Mouse (Mus musculus) gastrocnemius, adult 18-20 months (tissue): ENCODE data around the gene Gm49027. TPM values are rescaled to one million over a fixed set of nuclear protein-coding genes. Genes with fewer than 3 reads are reported as not detected.
A peak's percentile ranks its signal among the peaks of the same experiment; 100 is the strongest.

Experiments used
- DNase-seq: peaks from one replicate; pipeline ENCODE4 v3.0.0; 2021; ENCODE audit warnings: low spot score
- microRNA-seq: library from miRNA; unstranded; fragments of <30 nt; microRNA quantifications from one replicate; pipeline ENCODE4 v1.2.0, GENCODE M21; 2021
- total RNA-seq, 2 experiments: library from RNA; stranded (reverse); gene quantifications; 2 replicates each; pipeline ENCODE4 v1.2.3; 2021

Gene Gm49027
- total RNA-seq, 2 experiments from 2014 or later, result 0.43 TPM; not detected in 1

DNA sequence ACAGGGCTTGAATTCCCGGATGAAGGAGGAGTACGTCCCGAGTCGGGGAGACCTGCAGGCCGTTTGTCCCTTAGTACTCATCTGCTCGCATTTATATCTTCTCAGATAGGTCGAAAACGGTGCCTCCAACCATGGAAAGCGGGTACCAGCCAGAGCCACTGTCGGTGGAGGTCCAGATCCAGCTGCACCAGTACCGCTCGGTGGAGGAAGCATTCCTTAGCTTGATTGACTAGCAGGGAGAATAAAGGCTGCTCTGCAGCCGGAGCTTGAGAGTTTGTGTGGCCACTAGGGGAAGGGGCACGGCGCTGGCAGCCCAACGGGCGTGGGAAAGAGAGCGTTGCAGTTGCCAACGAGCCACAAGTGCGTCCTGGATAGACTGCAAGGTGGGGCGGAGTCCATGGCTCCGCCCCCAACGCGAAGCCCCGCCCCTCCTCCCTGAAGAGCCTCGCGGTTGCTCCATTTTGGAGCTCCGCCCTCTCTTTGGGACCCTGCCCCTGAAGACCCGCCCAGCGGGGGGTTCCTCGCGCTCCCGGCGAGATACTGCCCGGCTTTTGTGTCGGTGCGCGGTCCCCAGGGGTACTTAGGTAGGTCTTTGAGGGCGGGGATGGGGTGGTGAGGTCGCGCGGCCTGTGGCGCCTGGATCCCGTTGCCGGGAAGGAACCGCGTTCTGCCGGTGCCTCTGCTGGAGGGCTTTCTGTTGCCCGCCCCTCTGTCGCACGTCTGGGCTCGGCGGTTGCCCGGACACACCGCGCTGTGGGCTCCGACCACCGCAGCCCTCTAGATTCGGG, 17.2 kb downstream of the Gm49027 start:
- peak; percentile 71 for DNase-seq

- no peak for DNase-seq
These were observed 23.3 kb downstream of the Gm49027 start for GRCm38 (mm10) chr5:123501973-123502372.

DNA sequence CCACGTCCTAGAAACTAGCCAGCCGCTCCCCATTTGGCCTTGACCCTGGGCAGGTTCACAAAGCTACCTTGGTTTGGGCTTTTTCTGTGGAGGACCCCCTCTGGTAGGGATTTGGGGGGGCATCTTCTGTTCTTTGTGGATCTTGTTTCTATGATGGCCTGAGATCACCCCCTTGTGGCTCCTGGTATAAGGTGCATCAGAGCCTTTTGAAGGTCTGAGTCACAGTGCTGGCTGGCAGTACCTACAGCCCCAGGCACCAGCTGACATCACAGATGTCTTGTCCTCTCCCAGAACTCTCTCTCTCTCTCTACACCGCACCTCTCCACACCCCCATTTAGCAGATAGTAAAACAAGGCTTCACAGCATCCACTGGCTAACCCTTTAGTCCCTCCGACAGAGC, 25.6 kb downstream of the Gm49027 start:
- DNase-seq, result no peak

GRCm38 (mm10) chr5:123489935-123490334, 35.4 kb downstream of the Gm49027 start:
- DNase-seq, result peak; percentile 71

- DNase-seq, result no peak
These were observed 36.0 kb downstream of the Gm49027 start, which contains the start of the genes Lrrc43 and Il31 for GRCm38 (mm10) chr5:123489112-123489785. Gene Lrrc43 (plus strand): TSS chr5:123489305. Gene Il31 (minus strand): TSS chr5:123489489.

DNA sequence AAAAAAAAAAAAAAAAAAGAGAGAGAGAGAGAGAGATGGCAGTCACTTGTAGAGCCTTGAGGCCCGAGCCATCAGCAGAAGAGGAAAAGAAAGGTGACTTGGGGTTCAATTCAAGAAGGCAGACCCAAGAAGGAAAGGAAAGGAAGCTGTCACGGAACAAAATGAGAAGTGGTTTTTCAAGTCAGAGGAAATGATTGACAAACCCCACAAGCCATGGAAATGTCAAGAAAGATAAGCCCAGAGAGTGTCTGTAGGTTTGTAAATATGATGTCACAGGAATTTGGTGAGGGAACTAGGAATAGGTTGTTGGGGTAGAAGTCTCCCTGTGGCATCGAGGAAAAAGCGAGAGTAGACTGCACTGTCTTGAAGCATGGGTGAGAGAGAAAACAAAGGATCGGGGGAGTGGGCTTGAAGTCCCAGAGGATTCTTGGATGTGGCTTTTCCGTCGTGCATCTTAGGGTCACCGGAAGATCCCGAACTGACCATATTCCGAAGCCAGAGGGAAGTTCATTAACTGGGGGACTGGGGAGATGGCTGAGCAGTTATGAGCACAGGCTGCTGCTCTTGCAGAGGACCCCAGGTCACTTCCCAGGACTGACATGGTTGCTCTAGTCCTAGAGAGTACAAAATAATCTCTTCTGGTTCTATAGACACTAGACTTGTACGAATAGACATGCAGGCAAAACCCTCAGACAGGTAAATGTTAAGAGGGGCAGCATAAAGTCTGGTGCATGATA, 37.5 kb downstream of the Gm49027 start:
- DNase-seq, result no peak

- no peak for DNase-seq
These were observed 51.5 kb downstream of the Gm49027 start for GRCm38 (mm10) chr5:123473817-123474216.

DNA sequence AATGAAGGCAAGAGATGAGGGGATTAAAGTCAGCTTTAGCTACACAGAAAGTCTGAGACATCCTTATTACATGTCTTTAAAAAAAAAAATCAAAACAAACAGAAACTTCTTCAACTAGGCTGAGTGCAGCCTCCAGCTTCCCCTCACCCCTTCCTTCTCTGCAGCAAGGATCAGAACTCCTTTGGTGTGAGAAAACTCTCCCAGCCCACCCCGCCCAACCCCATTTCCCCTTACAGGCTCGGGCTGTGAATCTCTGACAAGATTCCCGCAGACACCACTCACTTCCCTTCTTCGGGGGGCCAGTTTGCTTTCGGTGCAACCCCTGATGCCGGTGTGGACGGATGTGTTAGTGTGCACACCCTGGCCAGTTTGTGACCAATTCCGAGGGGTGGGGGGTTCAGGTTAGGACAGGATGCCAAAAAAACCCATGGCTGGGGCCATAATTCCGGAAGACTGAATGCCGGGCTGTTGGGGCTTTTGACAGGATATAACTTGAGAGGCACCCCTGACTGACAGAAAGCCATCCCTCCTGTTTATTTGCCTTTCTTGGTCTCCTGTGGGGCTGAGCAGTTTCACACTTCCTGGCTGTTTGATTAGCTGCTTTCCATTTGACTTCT, 54.4 kb downstream of the Gm49027 start:
- no peak for DNase-seq

DNA sequence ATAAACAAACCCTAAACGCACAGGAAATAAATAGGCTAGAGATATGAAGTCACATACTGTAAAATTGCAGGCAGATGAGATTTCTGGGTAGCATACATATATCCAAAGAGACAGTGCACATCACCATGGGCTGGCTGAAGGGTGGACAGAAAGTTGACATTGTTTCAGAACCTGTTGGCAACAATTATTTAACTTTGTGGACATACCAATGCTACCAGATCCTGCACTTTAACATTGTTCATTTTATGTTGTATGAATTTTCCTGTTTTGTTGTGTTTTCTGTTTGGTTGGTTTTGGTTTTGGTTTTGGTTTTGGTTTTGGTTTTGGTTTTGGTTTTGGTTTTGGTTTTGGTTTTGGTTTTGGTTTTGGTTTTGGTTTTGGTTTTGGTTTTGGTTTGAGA, 60.6 kb downstream of the Gm49027 start:
- DNase-seq, result no peak

Small RNA genes within 50 kb of the gene (microRNA-seq; reads per million reads assigned to microRNA genes)
- gene Mir7647, result 3.4 reads per million, percentile 2 among the genes with 10 or more reads in this experiment

Other genes starting within 250 kb of the Gm49027 start
- gene Bcl7a, start 181.7 kb downstream of the Gm49027 start, total RNA-seq, result 10 to 100 TPM in 1 of 2 experiments, 1 to 10 TPM in 1; 9.4 to 10.5 TPM
- gene Mlxip, start 130.7 kb downstream of the Gm49027 start, total RNA-seq, result 10 to 100 TPM; 59.3 to 63.2 TPM
- gene Lrrc43, start 36.2 kb downstream of the Gm49027 start, total RNA-seq, result not detected
- gene Il31, start 36.0 kb downstream of the Gm49027 start, total RNA-seq, result not detected
- under 1 TPM in 1 of 2 experiments, not detected in 1; 0.16 TPM for gene B3gnt4, start 15.0 kb downstream of the Gm49027 start, total RNA-seq
- gene Diablo, start 1.3 kb downstream of the Gm49027 start, total RNA-seq, result 10 to 100 TPM; 35.7 to 45.1 TPM
- 10 to 100 TPM; 32.1 to 39.9 TPM for gene Vps33a, start 47.5 kb upstream of the Gm49027 start, total RNA-seq
- 100 to 1,000 TPM; 326 to 336 TPM for gene Clip1, start 159.1 kb upstream of the Gm49027 start, total RNA-seq
- 10 to 100 TPM; 16.2 to 18.0 TPM for gene Zcchc8, start 195.6 kb upstream of the Gm49027 start, total RNA-seq
- 10 to 100 TPM; 38.5 to 39.8 TPM for gene Rsrc2, start 223.9 kb upstream of the Gm49027 start, total RNA-seq
- under 1 TPM; 0.09 to 0.14 TPM for gene Kntc1, start 224.2 kb upstream of the Gm49027 start, total RNA-seq